Mouse (Mus musculus) spleen, adult 2 months (tissue): ENCODE results near the gene Ltbp2.

Experiments
- CTCF ChIP-seq: fragments of 200-500 bp; IDR thresholded peaks from 2 replicates; pipeline ENCODE4 v1.5.1; 2011; ENCODE audit warnings: mild to moderate bottlenecking, inconsistent platforms; ENCODE audit not compliant: insufficient read depth, insufficient read length, insufficient replicate concordance; ENCODE audit errors: extremely low read depth
- POLR2A ChIP-seq: fragments of 200-500 bp; IDR thresholded peaks from 2 replicates; pipeline ENCODE4 v1.6.1; 2011; ENCODE audit warnings: low read depth, low read length, inconsistent platforms

- TF ChIP-seq POLR2A (no peak), CTCF (no peak)
These were observed 31.5 kb upstream of the Ltbp2 start for GRCm38 (mm10) chr12:84907627-84908480.
